Mouse (Mus musculus) heart, adult 11 months (tissue): ENCODE data around the gene Dpt.
"Not testable (repeated sequence)": the region's sequence is repeated elsewhere in the genome, so short reads cannot be mapped to it uniquely, and the experiment has no call there.

ENCODE experiments used
- DNase-seq: peaks from one replicate; pipeline ENCODE4 v3.0.0; 2022

Dpt gene

DNA sequence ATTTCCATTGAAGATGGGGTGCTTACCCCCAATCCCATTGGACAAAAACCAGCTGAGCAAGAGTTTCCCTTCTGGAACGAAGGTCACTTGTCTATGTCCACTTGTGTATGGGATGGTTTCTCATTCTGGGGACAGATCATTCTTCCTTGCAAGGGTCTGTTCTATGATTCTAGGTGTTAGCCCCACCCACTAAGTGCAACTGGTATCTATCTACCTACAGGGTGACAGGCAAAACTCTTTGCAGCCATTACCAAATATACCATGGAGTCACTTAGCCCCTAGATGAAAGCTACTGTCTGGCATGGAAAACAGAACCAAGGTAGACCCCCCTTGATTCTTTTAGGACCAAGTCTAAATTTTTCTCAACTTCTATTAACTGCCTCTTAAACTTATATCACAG is 24.9 kb downstream of the Dpt start:
- DNase-seq, result peak; percentile 6

DNA sequence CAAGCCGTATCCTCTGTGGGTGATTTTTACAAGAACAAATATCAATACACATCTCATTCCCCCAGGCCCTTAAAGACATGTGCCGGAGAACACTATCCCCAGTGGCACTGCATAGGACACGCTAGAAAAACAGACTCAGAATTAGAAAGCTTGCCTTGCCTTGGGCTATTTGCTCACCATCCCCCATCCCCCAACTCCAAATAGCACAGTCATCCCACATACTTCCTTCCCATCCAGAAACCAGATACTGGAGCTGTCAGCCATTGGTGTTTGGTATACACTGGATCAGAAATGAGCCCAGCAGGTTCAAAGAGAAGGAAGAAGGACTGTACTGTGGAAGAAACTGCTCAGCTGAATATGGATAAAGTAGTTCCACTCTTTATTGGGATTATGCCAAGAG is 25.4 kb downstream of the Dpt start:
- DNase-seq, result no peak

DNA sequence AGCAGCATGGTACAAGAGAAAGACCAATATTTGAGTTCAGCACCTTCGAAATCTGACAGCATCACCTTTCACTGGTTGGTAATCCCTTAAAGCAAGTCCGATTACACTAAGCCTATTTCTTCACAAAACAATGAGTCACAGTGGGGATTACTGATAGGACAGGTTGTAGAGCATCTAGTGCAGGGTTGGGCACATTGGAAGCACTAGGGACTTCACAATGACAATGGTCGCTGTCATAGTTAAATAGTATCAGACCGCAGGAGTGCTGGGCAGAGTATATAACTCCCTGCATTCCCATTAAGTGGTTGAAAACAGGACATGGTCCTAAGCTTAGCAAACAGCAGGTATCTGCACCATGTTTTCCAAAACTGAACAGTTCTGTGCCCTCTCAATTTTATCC is 25.8 kb downstream of the Dpt start:
- DNase-seq, result peak; percentile 30

DNA sequence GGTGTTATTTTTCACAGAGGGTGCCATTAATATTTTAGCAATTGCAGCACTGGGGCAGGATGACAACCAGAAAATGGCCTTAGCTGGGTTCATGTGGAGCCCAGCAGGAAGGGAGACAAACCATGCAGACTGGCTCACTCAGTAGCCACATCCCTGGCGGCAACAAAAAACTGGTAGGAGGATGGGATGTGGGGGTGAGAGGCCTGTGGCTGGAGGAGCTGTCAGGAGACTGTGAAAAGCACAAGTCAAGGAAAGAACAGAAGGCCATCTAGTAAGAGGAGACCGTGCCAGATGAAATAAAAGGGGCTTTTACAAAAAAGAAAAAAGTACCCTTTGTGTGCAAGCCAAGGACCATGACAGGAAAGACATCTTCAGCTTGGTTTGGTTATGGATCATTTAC is 28.5 kb downstream of the Dpt start:
- DNase-seq, result peak; percentile 78

DNA sequence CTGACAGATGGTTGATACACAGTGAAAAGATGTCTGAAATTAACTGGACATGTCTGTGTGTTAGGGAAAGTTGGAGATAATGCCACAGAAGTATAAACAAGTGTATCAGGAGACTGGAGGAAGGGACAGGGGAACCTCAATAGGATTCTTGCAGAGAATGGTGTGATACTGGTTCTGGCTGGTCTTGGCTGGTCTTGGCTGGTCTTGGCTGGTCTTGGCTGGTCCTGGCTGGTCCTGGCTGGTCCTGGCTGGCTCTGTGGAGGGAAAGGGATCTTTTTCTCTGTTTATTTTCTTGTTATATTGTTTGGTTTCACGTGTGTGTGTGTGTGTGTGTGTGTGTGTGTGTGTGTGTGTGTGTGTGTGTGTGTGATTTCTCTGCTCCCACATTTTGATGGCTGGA is 33.4 kb downstream of the Dpt start:
- DNase-seq, result no peak

DNA sequence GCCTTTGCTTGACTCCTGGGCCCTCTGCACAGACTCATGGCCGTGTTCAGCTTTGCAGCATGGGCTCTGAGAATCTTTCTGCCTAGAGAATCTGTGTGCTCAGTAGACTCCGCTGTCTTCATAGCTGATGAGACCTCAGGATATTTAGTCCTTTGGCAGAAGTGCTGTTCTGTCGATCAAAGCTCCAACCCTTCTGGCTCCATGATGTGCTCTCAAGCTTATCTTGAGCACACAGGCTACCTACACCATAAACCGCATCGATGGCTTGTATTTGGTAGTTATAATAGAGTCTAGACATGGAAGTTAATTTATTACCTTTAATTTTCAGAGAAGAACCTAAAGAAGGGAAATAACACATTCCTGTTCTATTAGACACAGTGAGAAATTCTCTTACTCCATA is 36.0 kb downstream of the Dpt start:
- DNase-seq, result no peak

DNA sequence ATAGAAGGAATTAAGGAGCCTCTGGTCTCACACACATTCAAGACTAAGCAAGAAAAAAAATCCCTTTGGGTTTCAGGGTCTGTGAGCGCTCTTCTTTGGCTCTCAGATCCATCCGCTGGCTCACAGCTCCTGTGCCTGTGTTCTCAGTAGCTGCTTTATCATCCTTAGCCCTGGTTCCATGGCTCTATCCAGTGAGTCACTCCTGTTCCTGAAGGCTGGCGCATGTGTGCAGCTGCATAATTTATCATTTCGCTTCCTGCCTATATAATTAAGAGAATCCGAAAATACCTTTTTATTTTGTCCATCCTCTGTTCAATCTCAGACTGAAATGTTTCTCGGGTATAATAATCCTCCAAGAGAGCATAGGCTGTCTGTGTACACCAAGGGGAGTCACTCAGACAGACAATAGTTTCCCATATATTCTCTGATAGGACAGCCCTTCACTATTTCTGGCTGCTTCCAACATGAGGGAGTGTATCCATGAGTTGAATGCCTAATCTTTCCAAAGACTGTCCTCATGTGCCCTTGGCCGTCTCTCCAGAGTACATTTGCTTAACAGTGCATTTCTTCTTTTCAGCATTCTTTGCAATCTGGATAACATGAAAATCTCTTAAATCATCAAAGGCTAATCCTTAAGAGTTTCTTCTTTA is 52.3 kb downstream of the Dpt start:
- no peak for DNase-seq

DNA sequence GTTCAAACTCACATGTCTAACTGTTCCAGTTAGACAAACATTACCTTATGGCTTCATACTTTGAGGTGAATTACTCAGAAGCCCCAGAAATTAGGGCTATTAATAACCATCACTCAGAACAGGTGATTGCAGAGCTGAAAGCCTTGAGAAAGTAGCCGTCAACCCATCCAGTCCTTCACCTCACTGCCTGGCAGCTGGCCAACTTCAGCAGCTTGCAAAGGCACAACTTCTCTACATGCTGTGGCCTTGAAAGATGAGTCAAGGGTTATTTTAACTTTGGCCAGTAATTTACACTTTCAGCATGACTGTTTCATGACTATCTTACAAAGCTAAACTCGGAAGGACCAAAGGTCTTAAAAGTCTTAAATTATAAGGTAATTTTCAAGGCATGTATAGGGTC is 59.3 kb downstream of the Dpt start:
- DNase-seq, result not testable (repeated sequence)

DNA sequence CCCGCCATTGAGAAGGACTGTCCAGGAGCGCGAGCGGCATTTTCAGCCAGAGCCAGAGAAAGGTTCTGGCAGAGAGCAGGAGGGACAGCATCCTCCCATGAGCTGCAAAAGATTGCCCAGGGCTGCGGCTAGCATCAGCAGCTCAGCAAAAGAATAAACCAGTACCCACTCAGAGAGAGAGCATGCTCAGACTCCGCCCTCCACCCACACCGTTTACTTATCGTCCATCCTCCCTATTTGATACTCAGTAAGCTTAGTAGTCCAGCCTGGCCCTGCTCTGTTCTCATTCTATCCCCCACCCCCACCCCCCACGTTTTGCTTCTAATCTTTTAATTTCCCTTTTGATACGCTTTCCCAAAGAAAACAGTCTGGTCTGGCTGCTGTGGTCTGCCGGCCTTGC is 63.5 kb downstream of the Dpt start:
- DNase-seq, result peak; percentile 30

DNA sequence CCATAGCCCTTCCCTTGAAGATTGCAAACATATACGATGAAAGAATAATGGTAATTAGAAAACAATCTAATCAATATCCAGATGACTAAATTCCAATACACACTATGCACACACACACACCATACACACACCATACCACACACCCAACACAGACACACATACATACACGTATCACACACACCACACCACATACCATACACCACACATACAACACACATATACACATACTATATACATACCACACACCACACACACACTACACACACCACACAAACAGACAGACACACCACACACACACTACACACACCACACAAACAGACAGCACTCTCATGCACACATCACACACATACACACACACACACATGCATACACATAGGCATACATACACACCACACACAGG is 64.3 kb downstream of the Dpt start:
- no peak for DNase-seq

DNA sequence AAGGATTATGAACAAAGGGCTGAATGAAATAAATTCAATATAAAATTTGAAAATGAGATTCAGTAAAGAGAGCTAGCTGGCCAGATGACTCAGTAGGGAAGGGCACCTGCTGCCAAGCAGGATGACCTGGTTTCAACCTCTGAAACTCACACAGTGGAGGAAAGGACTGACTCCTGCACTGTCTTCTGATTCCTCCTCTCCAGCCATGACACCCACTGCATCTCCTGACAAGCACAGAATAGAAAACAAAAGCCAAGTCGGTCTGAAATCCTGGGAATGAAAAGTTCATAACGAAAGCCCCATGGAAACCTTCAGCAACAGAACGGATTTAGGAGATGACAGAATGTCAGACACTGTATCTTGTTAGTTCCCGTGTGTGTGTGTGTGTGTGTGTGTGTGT is 65.1 kb downstream of the Dpt start:
- DNase-seq, result peak; percentile 75

DNA sequence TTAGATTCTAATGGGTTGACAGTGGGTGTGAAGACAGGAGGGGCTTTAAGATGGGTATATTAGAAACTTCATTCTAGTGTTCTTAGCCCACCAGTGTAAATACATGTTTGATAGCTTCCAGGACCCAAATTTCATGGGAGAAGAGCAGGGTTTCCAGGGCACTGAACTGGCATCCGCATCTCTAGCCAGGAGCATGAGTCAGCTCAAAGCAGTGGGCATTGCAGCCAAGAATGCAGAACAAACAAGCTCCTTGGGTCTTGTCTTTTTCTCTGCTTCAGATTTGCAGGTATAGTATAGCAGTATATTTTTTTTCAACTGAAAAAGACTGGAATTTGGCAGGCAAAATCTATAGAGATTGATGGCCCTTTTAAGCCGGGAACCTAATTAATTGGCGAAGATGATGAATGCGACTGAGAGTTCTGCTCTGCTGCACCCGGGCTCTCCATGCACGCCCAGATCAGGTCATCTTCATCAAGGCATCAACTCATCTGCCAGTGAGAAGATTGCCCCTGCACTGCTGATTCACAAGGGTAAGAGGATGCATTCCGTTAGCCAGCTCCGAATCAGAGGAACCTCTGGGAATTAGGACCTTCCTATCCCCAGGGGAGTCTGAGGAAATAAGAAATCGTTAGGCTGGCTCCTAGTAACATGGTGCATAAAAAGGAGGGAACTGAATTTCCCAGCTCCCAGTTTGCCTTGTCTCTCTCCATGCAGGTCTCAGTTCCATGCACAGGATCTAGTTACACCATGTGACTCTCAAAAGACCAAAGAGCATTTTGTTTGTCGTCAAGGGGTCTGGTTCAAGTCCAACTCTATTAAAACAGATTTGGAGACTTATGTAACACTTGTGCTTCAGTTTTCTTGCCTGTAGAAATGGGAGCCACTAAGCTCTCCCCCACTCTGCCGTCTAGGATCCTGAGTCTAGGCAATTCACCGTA is 66.8 kb downstream of the Dpt start:
- DNase-seq, result peak; percentile 86

DNA sequence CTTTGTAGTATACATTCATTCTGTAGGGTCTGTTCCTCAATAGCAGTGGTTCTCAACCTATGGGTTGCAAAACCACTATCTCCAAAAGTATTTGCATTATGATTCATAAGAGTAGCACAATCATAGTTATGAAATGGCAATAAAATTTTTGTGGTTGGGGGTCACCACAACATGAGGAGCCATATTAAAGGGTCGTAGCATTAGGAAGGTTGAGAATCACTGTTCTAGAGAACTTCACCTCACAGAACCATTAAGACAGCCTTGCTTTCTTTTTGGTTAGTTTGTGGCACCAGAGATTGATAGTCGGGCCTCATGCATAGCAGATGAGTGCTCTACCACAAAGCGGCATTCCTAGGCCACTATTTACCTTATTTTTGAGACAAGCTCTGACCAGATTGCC is 68.2 kb downstream of the Dpt start:
- DNase-seq, result peak; percentile 25

DNA sequence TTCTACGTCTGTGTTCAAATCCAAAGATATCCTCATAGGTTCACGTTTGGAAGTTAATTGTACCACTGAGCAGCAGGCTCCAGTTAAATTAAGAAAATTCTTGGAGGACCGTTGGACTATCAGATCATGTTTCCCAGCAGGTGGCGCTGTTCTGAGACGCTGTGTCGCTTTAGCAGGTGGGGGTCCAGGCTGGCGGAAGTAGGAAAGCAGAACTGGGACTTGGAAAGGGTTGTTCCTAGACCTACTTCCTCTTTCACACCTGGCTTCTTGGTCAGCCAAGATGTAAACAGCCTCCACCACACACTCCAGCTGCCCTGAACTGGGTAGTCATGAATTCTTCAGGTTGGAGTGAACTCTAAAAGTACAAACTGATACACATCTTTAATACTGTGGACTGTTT is 74.2 kb downstream of the Dpt start:
- DNase-seq, result no peak
